Mouse (Mus musculus) stomach, postnatal 0 days (tissue): ENCODE measurements around the gene Plxnb2. TPM values are rescaled to one million over a fixed set of nuclear protein-coding genes. Genes with fewer than 3 reads are reported as not detected.

Experiments used
- ATAC-seq: fragments of 200-750 bp; cut with Nextera tagmentation; 2 replicates; pipeline ENCODE4 v1.8.0; 2017; ENCODE audit not compliant: low FRiP score, low TSS enrichment
- DNase-seq: peaks from one replicate; pipeline ENCODE4 v3.0.0-alpha.2; 2016; ENCODE audit warnings: low spot score
- H3K27ac ChIP-seq: fragments of 300-500 bp; sonication (generic); replicated peaks from 2 replicates; pipeline ENCODE4 v1.5.1; 2014; ENCODE audit warnings: mild to moderate bottlenecking, control low read depth
- H3K27me3 ChIP-seq: fragments of 300-500 bp; sonication (generic); 2 replicates; pipeline ENCODE4 v1.6.1; 2014; ENCODE audit warnings: low read length; ENCODE audit not compliant: control insufficient read depth, insufficient read depth
- H3K36me3 ChIP-seq: fragments of 300-500 bp; sonication (generic); 2 replicates; pipeline ENCODE4 v1.6.1; 2014; ENCODE audit warnings: low read length, mixed read lengths; ENCODE audit not compliant: control insufficient read depth, insufficient read depth
- H3K4me1 ChIP-seq: fragments of 300-500 bp; sonication (generic); replicated peaks from 2 replicates; pipeline ENCODE4 v1.6.1; 2014; ENCODE audit warnings: antibody characterized with exemption; ENCODE audit not compliant: control insufficient read depth, insufficient read depth
- H3K4me2 ChIP-seq: fragments of 300-500 bp; sonication (generic); replicated peaks from 2 replicates; pipeline ENCODE4 v1.6.1; 2014; ENCODE audit warnings: low read depth, mild to moderate bottlenecking, control low read depth, moderate library complexity
- H3K4me3 ChIP-seq: fragments of 300-500 bp; sonication (generic); 2 replicates; pipeline ENCODE4 v1.5.1; 2014; ENCODE audit warnings: low read depth, low read length, control low read depth
- H3K9ac ChIP-seq: fragments of 300-500 bp; sonication (generic); 2 replicates; pipeline ENCODE4 v1.6.1; 2014; ENCODE audit warnings: mild to moderate bottlenecking, low read length, control low read depth, mixed read lengths
- H3K9me3 ChIP-seq: fragments of 300-500 bp; sonication (generic); 2 replicates; pipeline ENCODE4 v1.6.1; 2016; ENCODE audit warnings: low read length; ENCODE audit not compliant: control insufficient read depth
- CTCF ChIP-seq: IDR thresholded peaks from 2 replicates; pipeline ENCODE4 v1.5.1; 2016; ENCODE audit warnings: antibody characterized with exemption, low read depth, mild to moderate bottlenecking, moderate library complexity
- EP300 ChIP-seq: optimal IDR thresholded peaks from 2 replicates; pipeline ENCODE3; 2016; ENCODE audit warnings: antibody characterized with exemption
- WGBS: fragments of 180-500 bp; shearing (Covaris S2); extraction: QIAGEN DNeasy Blood & Tissue Kit; methylation state at CpG from one replicate; pipeline ENCODE4 v1.1.7; 2014; 5-methylcytosine and 5-hydroxymethylcytosine counted together
- polyA plus RNA-seq: library from polyadenylated mRNA; unstranded; fragments of >200 nt; fragmentation: Nextera tagmentation; extraction: Ambion mirVana; gene quantifications from 2 replicates; pipeline ENCODE4 v1.2.1, GENCODE M21; 2015

The Plxnb2 gene
- polyA plus RNA-seq, 1 experiment from 2014 or later, result 75.2 TPM

DNA sequence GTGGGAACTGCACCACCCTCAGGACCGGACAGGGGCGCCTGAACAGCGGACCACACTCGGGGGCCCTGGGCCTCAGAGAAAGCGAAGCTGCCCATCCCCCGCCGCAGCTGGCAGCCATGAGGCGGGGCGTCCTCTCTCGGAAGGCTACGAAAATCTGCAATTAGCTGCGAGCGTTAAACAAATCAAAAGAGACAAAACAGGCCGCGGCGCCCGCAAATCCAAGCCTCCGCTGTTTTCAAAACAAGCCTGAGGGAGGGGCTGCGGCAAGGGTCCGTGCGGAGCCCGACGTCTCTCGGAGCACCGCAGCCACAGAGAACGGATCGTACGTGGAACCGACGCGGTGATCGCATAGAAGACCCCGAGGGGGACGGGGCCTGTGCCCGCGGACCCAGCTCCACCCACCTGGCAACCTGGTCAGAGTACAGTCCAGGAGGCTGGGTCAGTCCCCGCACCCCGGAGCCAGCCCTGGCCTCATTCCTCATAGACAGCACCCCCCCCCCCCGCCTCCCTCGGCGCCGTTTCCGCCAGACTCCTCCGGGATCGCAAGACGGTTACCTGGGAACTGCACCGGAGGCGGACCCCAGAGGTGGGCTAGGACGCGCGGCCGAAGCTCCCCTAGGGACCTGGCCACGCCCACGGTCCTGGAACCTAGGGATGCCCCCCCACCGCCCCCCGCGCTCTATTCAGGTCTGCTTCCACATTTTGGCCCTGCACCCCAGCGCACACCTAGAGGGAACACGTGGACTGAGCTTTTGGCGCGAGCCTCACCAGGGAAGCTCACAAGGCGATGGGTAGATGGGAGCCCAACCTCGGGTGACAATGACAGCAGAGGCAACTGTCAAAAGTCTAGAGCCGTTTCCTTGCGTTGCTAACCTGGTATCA, 7.3 kb downstream of the Plxnb2 start:
- DNase-seq (peak; percentile 71), ATAC-seq (peak; percentile 2; the same call in 1 of the 2 replicates)
- H3K4me2 ChIP-seq, result peak overlapping the region; percentile 100
- H3K9ac ChIP-seq, result peak overlapping the region; percentile 71
- no peaks in the 10 kb centered on the region for H3K27me3 ChIP-seq
- no peaks in the 10 kb centered on the region for H3K9me3 ChIP-seq
- H3K4me3 ChIP-seq, result peak overlapping the region; percentile 57
- H3K27ac ChIP-seq, result peak overlapping the region; percentile 95
- H3K36me3 ChIP-seq, result no peaks in the 10 kb centered on the region
- under 1% methylated on average over 57 of the region's 65 CpGs for WGBS
- TF ChIP-seq CTCF (peak; percentile 22; the same call in 1 of the 2 replicates), EP300 (no peak)
- peaks cover 39% of the 10 kb centered on the region for H3K4me1 ChIP-seq

DNA sequence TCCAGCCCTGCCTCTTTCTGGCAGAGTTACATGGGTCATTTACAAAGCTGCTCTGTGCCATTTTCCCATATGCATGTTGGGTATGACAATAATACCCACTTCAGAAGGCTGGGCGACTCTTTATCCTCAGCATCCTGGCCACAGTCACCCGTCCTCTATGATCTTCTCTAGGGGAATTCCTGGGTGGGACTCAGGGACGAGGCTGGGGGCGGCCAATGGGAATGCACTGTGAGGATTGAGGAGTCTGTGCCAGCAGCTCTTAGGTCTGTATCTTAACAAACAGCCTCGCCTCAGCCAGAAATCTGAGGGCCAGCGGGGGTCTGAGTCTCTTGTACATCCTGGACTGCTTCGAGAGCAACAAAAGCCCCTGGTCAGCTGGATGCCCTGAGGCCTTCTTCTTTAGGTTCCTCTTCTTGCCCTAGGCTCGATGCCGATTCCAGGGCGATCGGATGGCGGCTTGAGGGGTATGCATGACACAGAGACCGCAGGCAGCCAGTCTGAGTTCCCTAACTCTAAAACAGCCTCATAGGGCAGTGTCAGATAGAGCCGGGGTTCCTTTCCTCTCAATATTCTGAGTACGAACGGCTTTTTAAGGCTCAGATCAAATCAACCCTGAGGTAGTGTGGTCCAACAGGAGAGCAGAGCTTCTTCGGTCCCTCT, 8.2 kb downstream of the Plxnb2 start:
- Histone ChIP-seq H3K4me3 (peak overlapping the region; percentile 57), H3K27me3 (no peaks in the 10 kb centered on the region), H3K27ac (peak overlapping the region; percentile 95), H3K9ac (peak overlapping the region; percentile 71), H3K9me3 (no peaks in the 10 kb centered on the region), H3K4me1 (peaks cover 34% of the 10 kb centered on the region), H3K36me3 (peaks cover 5% of the 10 kb centered on the region), H3K4me2 (peak overlapping the region; percentile 100)
- WGBS, result 45% methylated on average over 17 of the region's 17 CpGs
- ATAC-seq (no peak), DNase-seq (no peak)
- no peak for TF ChIP-seq EP300
- no peak for TF ChIP-seq CTCF

DNA sequence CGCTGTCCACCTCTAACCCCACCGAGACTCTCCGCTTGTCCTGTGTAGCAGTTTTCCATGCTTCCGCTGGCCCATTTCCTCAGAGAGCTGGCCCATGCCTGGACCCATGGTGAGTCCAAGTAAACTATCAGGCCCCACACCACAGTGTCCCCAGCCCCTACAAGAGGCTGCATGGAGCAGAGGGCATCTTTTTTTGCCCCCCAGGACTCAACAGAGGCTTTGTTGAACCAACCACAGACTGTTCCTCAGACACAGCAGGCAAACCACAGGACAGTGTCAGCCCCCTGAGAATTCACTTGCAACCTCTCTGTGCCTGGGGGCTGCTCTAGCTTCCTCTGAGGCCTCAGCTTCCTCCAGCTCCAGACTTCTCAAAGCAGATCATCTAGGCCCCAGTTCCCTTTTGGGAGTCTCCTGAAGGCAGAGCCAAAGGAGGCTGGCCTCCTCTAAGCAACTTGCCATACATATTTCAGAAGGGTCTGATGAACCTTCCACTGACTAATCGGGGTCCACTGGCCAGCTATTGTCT, 9.0 kb downstream of the Plxnb2 start:
- no peak overlapping the region for H3K9ac ChIP-seq
- no peaks in the 10 kb centered on the region for H3K9me3 ChIP-seq
- ATAC-seq (no peak), DNase-seq (no peak)
- 0 out of 2 replicates have a peak overlapping the region, but pooled peaks have one; percentile 5 for H3K27ac ChIP-seq
- WGBS, result 83% methylated on average over 5 of the region's 5 CpGs
- H3K36me3 ChIP-seq, result peaks cover 12% of the 10 kb centered on the region
- no peak overlapping the region for H3K4me3 ChIP-seq
- no peaks in the 10 kb centered on the region for H3K27me3 ChIP-seq
- TF ChIP-seq EP300, result no peak
- no peak for TF ChIP-seq CTCF
- peaks cover 27% of the 10 kb centered on the region for H3K4me1 ChIP-seq
- H3K4me2 ChIP-seq, result no peak overlapping the region

DNA sequence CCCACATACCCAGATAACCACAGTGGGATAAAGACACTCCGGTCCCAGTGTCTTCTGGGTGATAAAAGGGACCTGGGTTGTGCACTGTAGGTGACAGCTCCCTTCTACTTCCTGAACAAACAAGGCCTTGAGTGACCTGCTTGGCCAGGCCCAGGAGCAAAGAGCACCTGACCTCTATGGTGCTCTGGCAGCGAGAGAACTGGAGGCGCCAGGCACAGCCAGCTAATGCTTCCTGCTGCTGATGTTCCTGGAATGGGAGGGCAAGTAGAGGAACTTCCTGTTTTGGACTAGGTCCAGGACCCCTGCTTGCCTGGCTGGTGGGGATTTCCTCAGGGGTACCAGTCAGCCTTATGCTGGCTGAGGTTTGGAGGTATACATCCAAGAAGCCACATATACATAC, 10.5 kb downstream of the Plxnb2 start:
- Histone ChIP-seq H3K27me3 (no peaks in the 10 kb centered on the region), H3K9ac (0 out of 2 replicates have a peak overlapping the region, but pooled peaks have one; percentile 8), H3K36me3 (peaks cover 24% of the 10 kb centered on the region), H3K4me2 (no peak overlapping the region; the same call in 1 of the 2 replicates), H3K27ac (peak overlapping the region; percentile 88), H3K4me1 (peaks cover 25% of the 10 kb centered on the region), H3K4me3 (no peak overlapping the region), H3K9me3 (no peaks in the 10 kb centered on the region)
- DNase-seq, result peak; percentile 65
- 40% methylated on average over 3 of the region's 3 CpGs for WGBS
- peak; percentile 55 for ATAC-seq
- no peak for TF ChIP-seq CTCF
- TF ChIP-seq EP300, result no peak

DNA sequence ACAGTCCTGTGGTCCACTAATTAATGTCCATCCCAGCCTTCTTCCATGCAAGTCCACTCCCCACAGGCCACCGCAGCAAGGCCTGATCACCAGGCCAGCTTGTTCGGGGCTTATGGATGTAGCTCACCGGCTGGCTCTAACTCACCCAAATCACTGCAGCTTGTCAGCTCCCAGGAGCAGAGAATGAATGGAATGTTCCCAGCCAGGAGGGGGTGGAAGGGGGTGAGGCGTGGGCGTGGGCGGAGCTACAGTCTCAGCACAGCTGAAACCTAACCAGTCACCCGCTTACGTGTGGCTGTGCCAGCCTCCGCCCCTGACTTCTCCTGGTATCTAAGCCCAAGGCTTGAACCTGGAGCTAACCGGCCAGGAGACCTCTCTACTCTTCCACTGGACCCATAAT, 11.2 kb downstream of the Plxnb2 start:
- no peak for TF ChIP-seq EP300
- TF ChIP-seq CTCF, result no peak; the same call in 1 of the 2 replicates
- 7% methylated on average over 10 of the region's 10 CpGs for WGBS
- no peaks in the 10 kb centered on the region for H3K9me3 ChIP-seq
- DNase-seq (peak; percentile 90), ATAC-seq (peak; percentile 60)
- peak overlapping the region; percentile 88 for H3K27ac ChIP-seq
- H3K4me2 ChIP-seq, result peak overlapping the region; percentile 34
- peak overlapping the region; percentile 10; the same call in 1 of the 2 replicates for H3K4me3 ChIP-seq
- H3K36me3 ChIP-seq, result peaks cover 27% of the 10 kb centered on the region
- peaks cover 23% of the 10 kb centered on the region for H3K4me1 ChIP-seq
- H3K27me3 ChIP-seq, result no peaks in the 10 kb centered on the region
- H3K9ac ChIP-seq, result peak overlapping the region; percentile 41
